Mouse (Mus musculus) leukemia stem cell, adult 10-12 weeks (primary cell): Measurements from ENCODE around the gene Kynu. TPM values are rescaled to one million over a fixed set of nuclear protein-coding genes. Genes with fewer than 3 reads are reported as not detected.

ENCODE experiments used
- polyA plus RNA-seq: library from polyadenylated mRNA; stranded (reverse); fragments of >175 nt; gene quantifications from 2 replicates; pipeline ENCODE4 v1.2.3, GENCODE M21; 2012; ENCODE audit warnings: low replicate concordance

Kynu gene
- polyA plus RNA-seq: 0.16 TPM in 1 of 2 replicates, not detected in the other

GRCm38 (mm10) chr2:43555062-43555888, at the start of gene Kynu:
Kynu (plus strand) TSS chr2:43555329.

Other genes starting within 250 kb of the Kynu start
- gene Arhgap15, start 193.5 kb downstream of the Kynu start, polyA plus RNA-seq: 0.87 and 1.0 TPM in 2 replicates